Mouse (Mus musculus) spleen, adult 12 weeks (tissue): Measurements from ENCODE around the gene Frmd4b.
"Not testable (repeated sequence)": the region's sequence is repeated elsewhere in the genome, so short reads cannot be mapped to it uniquely, and the experiment has no call there.

Experiments used
- DNase-seq: peaks from one replicate; pipeline ENCODE4 v3.0.0; 2022; ENCODE audit warnings: low spot score

Frmd4b gene

GRCm38 (mm10) chr6:97472873-97473550 is 144.3 kb downstream of the Frmd4b start:
- DNase-seq, result no peak

GRCm38 (mm10) chr6:97463898-97464524 is 153.3 kb downstream of the Frmd4b start:
- no peak for DNase-seq

- no peak for DNase-seq
Observed at GRCm38 (mm10) chr6:97462421-97462820, 154.9 kb downstream of the Frmd4b start.

- no peak for DNase-seq
Observed at GRCm38 (mm10) chr6:97459112-97459511, 158.2 kb downstream of the Frmd4b start.

GRCm38 (mm10) chr6:97458358-97458757 is 159.0 kb downstream of the Frmd4b start:
- no peak for DNase-seq

- no peak for DNase-seq
Observed at GRCm38 (mm10) chr6:97457954-97458353, 159.4 kb downstream of the Frmd4b start.

GRCm38 (mm10) chr6:97457210-97457609 is 160.1 kb downstream of the Frmd4b start:
- DNase-seq, result no peak

- DNase-seq, result no peak
Observed at GRCm38 (mm10) chr6:97452223-97452622, 165.1 kb downstream of the Frmd4b start.

GRCm38 (mm10) chr6:97449806-97450205 is 167.5 kb downstream of the Frmd4b start:
- no peak for DNase-seq

GRCm38 (mm10) chr6:97447020-97447419 is 170.3 kb downstream of the Frmd4b start:
- no peak for DNase-seq

GRCm38 (mm10) chr6:97444145-97444544 is 173.2 kb downstream of the Frmd4b start:
- DNase-seq, result no peak

GRCm38 (mm10) chr6:97443522-97443921 is 173.8 kb downstream of the Frmd4b start:
- DNase-seq, result no peak

GRCm38 (mm10) chr6:97441357-97441756 is 176.0 kb downstream of the Frmd4b start:
- no peak for DNase-seq

- DNase-seq, result no peak
Observed at GRCm38 (mm10) chr6:97438918-97439645, 178.3 kb downstream of the Frmd4b start.

GRCm38 (mm10) chr6:97434753-97435152 is 182.6 kb downstream of the Frmd4b start:
- no peak for DNase-seq

GRCm38 (mm10) chr6:97431309-97432004 is 185.9 kb downstream of the Frmd4b start:
- DNase-seq, result no peak

GRCm38 (mm10) chr6:97430519-97430918 is 186.8 kb downstream of the Frmd4b start:
- no peak for DNase-seq

GRCm38 (mm10) chr6:97429688-97430343 is 187.5 kb downstream of the Frmd4b start:
- no peak for DNase-seq

GRCm38 (mm10) chr6:97419771-97420446 is 197.4 kb downstream of the Frmd4b start:
- peak; percentile 27 for DNase-seq

GRCm38 (mm10) chr6:97416972-97417554 is 200.3 kb downstream of the Frmd4b start:
- peak; percentile 17 for DNase-seq

- not testable (repeated sequence) for DNase-seq
Observed at GRCm38 (mm10) chr6:97415578-97415977, 201.8 kb downstream of the Frmd4b start.
